Mouse (Mus musculus): ENCODE results near the gene Prpsap2.

GRCm38 (mm10) chr11:61686906-61687453 lies 74.9 kb downstream of the Prpsap2 start:
- no peak for TF ChIP-seq CTCF (IDR thresholded peaks at IDR 0.05; ENCODE audit: borderline replicate concordance, extremely low read depth, insufficient read depth, insufficient read length)
- TF ChIP-seq POLR2A (IDR thresholded peaks at IDR 0.05; ENCODE audit: borderline replicate concordance, extremely low read depth, insufficient read depth, insufficient read length, poor library complexity, severe bottlenecking): no peak
